23 mouse cellular contexts compared by ENCODE assay signal in the genomic region with DNA sequence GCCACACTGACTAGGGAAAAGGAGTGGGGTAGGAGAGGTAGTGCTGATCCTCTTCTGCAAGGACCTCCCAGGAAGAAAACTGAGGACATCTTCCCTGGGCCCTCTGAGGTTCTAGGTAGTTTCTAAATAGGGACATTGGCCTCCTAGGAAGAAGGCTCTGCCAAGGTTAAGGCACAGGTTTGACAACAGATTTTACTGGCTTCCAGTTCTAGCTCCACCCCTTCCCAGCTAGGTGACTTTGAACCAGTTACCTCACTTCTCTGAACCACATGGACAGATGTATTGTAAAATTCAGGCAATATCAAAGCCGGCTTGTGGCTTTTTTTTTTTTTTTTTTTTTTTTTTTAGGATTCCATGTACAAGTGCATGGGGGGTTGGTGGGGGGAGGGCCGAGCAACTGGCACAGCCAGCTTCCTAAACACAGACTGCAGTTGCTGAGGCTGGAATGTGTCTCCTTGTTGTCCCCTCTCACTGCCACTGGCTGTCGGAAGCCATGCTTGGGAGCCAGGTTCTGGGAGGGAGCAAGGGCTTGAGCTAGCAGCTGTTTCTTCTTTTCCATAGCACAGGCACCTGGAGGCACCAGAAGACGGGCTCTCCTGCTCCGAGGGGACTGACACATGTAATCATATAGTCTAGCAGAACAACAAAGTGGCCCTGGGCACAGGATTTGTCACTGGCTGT.
DNase-seq lines count a peak whose midpoint lies in the region; ATAC-seq lines count a peak whose summit lies in the region.
"Had no signal": no experiment of that assay in that cellular context is flagged by ENCODE, and none has a peak within 500 bp of the region (broad histone marks: within the 10 kb centered on the region; RNA-seq: fewer than 3 reads in every experiment).

No protein-coding gene starts in this region.

- no peak overlapping the region for H3K9ac ChIP-seq in midbrain, embryonic 15.5 days
- H3K9ac ChIP-seq: embryonic facial prominence, embryonic 13.5 days; intestine, embryonic 15.5 days; limb, embryonic 12.5 days; liver, embryonic 15.5 days; lung, embryonic 15.5 days; neural tube, embryonic 15.5 days had no signal

- no peak overlapping the region for H3K4me3 ChIP-seq in midbrain, embryonic 10.5 days
- H3K4me3 ChIP-seq in midbrain, embryonic 15.5 days = no peak overlapping the region
- H3K4me3 ChIP-seq in heart, embryonic 10.5 days = no peak overlapping the region
- H3K4me3 ChIP-seq: embryonic facial prominence, embryonic 13.5 days; hindbrain, embryonic 10.5 days; intestine, embryonic 15.5 days; layer of hippocampus, adult 2 months; limb, embryonic 12.5 days; liver, embryonic 15.5 days; lung, embryonic 15.5 days; neural tube, embryonic 15.5 days had no signal

- 60% methylated on average over 5 of the region's 5 CpGs for WGBS in midbrain, embryonic 10.5 days
- 42% methylated on average over 5 of the region's 5 CpGs for whole genome bisulfite sequencing in midbrain, embryonic 15.5 days
- WGBS in heart, embryonic 10.5 days = 51% methylated on average over 5 of the region's 5 CpGs

- intact Hi-C loops in heart, postnatal 25 days (cut with DNase I) = no loop called here

- peak; percentile 34 to 36 for DNase-seq in cerebellum, postnatal 25 days
- no peak for DNase-seq in cerebellum, adult 11-12 months
- no peak for DNase-seq in midbrain, embryonic 10.5 days (ENCODE audit: low spot score)
- peak; percentile 13 for DNase-seq in ZHBTc4 (ENCODE audit: low read depth, low spot score)
- peak; percentile 18 for DNase-seq in thymus, postnatal 25 days
- DNase-seq in heart, embryonic 10.5 days (ENCODE audit: low spot score) = no peak
- DNase-seq in heart, postnatal 25 days (ENCODE audit: low spot score) = no peak
- DNase-seq: adrenal gland, postnatal 25 days; kidney, adult 9 months; lung, postnatal 4 days had no signal

- H3K4me1 ChIP-seq in midbrain, embryonic 10.5 days = peaks cover 19% of the 10 kb centered on the region
- H3K4me1 ChIP-seq in midbrain, embryonic 15.5 days = no peaks in the 10 kb centered on the region
- H3K4me1 ChIP-seq in heart, embryonic 10.5 days = peaks cover 4% of the 10 kb centered on the region; the same call in 1 of the 2 replicates
- H3K4me1 ChIP-seq: embryonic facial prominence, embryonic 13.5 days; intestine, embryonic 15.5 days; liver, embryonic 15.5 days; lung, embryonic 15.5 days had no signal

- no peaks in the 10 kb centered on the region for H3K9me3 ChIP-seq in midbrain, embryonic 10.5 days (replicated peaks)
- H3K9me3 ChIP-seq in midbrain, embryonic 15.5 days = no peaks in the 10 kb centered on the region
- H3K9me3 ChIP-seq in heart, embryonic 10.5 days = no peaks in the 10 kb centered on the region
- H3K9me3 ChIP-seq: embryonic facial prominence, embryonic 13.5 days; hindbrain, embryonic 10.5 days; intestine, embryonic 15.5 days; limb, embryonic 12.5 days; liver, embryonic 15.5 days; lung, embryonic 15.5 days; neural tube, embryonic 15.5 days had no signal

- peak overlapping the region; percentile 30; the same call in 1 of the 2 replicates for H3K27ac ChIP-seq in midbrain, embryonic 10.5 days (replicated peaks)
- no peak overlapping the region for H3K27ac ChIP-seq in midbrain, embryonic 15.5 days
- H3K27ac ChIP-seq in heart, embryonic 10.5 days = no peak overlapping the region
- H3K27ac ChIP-seq: embryonic facial prominence, embryonic 13.5 days; hindbrain, embryonic 10.5 days; intestine, embryonic 15.5 days; layer of hippocampus, adult 2 months; limb, embryonic 12.5 days; liver, embryonic 15.5 days; lung, embryonic 15.5 days; neural tube, embryonic 15.5 days; stomach, postnatal 0 days had no signal

- H3K27me3 ChIP-seq in midbrain, embryonic 10.5 days (ENCODE audit: low read depth, poor library complexity, severe bottlenecking) = peaks cover 69% of the 10 kb centered on the region
- H3K27me3 ChIP-seq in midbrain, embryonic 15.5 days (replicated peaks) = peaks cover 6% of the 10 kb centered on the region; the same call in 1 of the 2 replicates
- peaks cover 36% of the 10 kb centered on the region for H3K27me3 ChIP-seq in heart, embryonic 10.5 days (ENCODE audit: insufficient read depth, poor library complexity, severe bottlenecking)
- H3K27me3 ChIP-seq: lung, embryonic 15.5 days had no signal

- H3K4me2 ChIP-seq in midbrain, embryonic 15.5 days = no peak overlapping the region
- H3K4me2 ChIP-seq: embryonic facial prominence, embryonic 13.5 days; heart, embryonic 11.5 days; intestine, embryonic 15.5 days; limb, embryonic 12.5 days; liver, embryonic 15.5 days; lung, embryonic 15.5 days; neural tube, embryonic 15.5 days had no signal

- no peaks in the 10 kb centered on the region for H3K36me3 ChIP-seq in midbrain, embryonic 10.5 days
- no peaks in the 10 kb centered on the region for H3K36me3 ChIP-seq in midbrain, embryonic 15.5 days (replicated peaks)
- H3K36me3 ChIP-seq in heart, embryonic 10.5 days = no peaks in the 10 kb centered on the region
- H3K36me3 ChIP-seq: embryonic facial prominence, embryonic 13.5 days; hindbrain, embryonic 10.5 days; intestine, embryonic 15.5 days; limb, embryonic 12.5 days; liver, embryonic 15.5 days; lung, embryonic 15.5 days; neural tube, embryonic 15.5 days had no signal

- ATAC-seq in midbrain, embryonic 15.5 days (replicated peaks) = no peak
- ATAC-seq: forebrain, embryonic 14.5 days; hindbrain, embryonic 16.5 days; intestine, embryonic 15.5 days had no signal

Comparison
In these comparisons a context has a peak if more than half of its experiments do, and no peak if none do; other contexts are left out.
1. DNase-seq: peak in cerebellum, postnatal 25 days (2 of 2), ZHBTc4 (single experiment) and thymus, postnatal 25 days (single experiment); none in cerebellum, adult 11-12 months (single experiment), midbrain, embryonic 10.5 days (single experiment), heart, embryonic 10.5 days (single experiment) and heart, postnatal 25 days (single experiment).